Mouse (Mus musculus): ENCODE measurements around the gene Efnb2.
A peak's percentile ranks its signal among the peaks of the same experiment; 100 is the strongest.

The Efnb2 gene

GRCm38 (mm10) chr8:8661103-8661758 lies at the start of gene Efnb2:
Efnb2 (minus strand) TSS chr8:8661242.
- DNase-seq: peak; percentile 97 to 98

DNA sequence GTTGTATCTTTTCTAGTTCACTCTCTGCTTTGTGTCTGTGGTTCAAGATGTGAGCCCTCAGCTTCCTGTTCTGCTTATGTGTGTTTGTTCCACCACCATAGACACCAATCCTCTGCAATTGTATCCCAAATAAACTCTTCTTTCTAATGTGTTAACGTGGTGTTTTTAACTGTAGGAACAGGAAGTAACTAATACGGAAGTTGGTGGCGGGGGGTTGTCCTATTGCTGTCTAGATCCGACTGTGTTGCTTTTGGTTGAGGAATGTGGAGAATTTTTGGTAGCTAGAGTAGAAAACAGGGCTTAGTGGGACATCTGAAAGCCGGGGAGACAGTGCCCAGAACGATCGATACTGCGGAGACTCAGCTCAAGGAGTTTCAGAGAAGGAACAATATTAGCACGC lies 43.8 kb upstream of the Efnb2 start:
- DNase-seq: no peak

- DNase-seq: peak in 1 of 2 experiments; percentile 15
Measured at GRCm38 (mm10) chr8:8703668-8704067, 42.6 kb upstream of the Efnb2 start.

DNA sequence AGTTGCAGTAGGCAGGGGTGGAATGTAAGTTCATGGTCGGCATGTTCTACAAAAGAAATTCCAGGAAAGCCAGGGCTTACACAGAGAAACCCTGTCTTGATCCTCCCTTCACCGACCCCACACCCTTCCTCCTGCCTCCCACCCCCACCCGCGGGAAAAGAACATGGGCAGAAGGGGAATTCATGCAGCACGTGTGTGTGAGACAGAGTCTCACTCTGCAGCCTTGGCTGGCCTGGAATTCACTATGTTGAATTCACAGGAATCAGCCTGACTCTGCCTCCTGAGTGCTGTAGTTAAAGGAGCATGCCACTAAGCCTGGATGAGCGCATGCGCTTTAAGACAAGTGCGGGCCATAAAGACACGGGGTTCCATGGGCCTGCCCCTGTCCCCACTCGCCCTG lies 39.8 kb upstream of the Efnb2 start:
- DNase-seq: no peak

DNA sequence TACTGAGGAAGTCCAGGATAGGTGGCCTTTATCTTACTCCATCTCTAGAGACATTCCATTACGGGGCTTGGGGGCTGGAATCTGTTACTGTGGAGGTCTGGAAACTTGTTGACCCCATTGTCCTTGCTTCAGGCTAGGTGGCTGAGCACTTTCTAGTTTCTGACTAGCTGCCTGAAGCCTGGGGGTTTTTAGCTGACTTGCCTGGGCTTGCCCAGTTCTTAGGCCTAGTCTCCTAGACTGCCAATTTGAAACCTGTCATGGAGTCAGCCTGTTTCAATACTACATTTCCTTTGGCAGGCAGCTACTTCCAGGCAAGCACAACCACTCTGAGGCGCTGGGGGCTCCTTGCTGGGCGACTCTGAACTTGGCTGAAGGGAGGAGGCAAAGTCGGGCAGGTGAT lies 39.2 kb upstream of the Efnb2 start:
- DNase-seq: no peak

GRCm38 (mm10) chr8:8690146-8691092 lies 29.4 kb upstream of the Efnb2 start, which contains the start of gene Arglu1:
Arglu1 (minus strand) TSS chr8:8690521.
- DNase-seq: peak; percentile 99

DNA sequence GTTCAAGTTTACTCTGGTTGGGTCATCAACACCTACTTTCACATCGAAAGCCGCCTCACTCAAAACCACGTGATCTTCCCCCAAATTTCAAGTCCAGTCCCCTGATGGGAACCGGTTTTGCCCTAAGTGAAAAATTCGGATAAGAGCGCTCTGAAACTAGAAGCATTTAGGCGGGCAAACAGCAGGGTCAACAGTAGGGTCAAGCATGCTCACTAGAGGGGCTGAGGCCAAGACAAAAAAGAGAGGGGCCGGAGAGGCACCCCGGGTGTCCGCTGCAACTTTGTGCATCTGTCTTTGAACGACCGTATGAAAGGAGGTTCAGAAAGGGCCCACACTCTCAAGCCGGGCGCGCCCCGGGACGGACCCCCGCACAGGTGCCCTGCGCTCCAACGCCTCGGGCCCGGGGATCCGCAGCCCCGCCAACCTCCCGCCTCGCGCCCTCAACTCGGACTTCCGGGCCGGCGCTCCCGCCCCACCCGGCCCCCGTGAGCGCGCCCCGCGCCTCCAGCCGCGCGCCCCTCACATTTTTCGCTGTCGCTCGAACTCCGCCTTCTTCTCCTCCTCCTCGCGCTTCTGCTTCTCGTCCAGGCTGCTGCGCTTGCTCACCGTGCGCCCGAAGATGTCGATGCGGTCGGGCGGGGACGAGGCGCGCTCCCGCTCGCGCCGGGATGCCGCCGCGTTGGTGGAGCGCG lies 28.6 kb upstream of the Efnb2 start:
- DNase-seq: peak; percentile 75 to 84

DNA sequence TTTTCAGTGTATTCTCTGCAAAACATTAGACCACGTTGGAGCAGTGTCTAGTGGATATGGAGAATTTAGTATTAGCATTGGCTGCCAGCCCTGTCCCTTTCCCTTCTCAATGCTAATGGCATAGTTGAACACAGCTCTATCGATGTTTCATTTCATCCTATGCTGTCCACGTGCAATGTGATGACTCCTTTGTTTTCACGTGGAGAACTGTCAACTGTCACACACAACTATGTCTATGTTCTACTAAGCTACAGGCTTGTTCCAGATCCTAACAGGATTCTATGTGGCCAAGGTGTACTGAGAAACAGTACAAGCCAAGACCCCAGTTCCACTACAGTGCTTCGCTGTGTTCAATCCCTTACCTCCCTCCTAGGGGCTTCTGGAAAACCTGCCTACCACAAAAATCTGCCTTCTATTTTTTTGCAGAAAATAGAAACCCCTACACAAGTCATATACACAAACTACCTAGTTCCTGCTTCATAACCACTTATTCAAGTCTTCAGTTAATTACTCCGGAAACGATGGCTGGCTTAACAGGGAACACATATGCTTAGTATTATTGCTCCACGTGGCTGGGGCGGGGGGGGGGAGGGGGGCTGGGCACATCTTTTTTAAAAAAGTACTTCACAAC lies 27.9 kb upstream of the Efnb2 start:
- no peak for DNase-seq

DNA sequence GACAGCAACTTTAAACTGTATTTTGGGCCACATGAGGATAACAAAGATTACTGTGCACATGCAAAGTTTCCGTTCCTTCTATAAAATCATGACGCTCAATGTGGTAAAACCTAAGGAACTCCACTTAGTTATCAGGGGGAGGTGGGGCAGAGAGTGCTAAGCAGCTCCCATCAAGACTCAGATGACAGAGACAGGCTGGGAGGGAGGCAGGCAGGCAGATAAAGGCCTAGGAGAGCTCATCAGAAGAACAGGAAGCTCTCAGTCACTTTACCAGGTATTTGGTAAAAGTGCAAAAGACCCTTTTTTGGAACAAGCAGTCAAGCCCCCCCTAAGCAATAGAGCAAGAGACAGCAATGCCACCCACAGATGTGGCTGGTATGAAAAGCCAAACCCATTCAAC lies 24.5 kb upstream of the Efnb2 start:
- DNase-seq: no peak

GRCm38 (mm10) chr8:8682697-8683096 lies 21.7 kb upstream of the Efnb2 start:
- DNase-seq: no peak

GRCm38 (mm10) chr8:8678236-8678635 lies 17.2 kb upstream of the Efnb2 start:
- no peak for DNase-seq

DNA sequence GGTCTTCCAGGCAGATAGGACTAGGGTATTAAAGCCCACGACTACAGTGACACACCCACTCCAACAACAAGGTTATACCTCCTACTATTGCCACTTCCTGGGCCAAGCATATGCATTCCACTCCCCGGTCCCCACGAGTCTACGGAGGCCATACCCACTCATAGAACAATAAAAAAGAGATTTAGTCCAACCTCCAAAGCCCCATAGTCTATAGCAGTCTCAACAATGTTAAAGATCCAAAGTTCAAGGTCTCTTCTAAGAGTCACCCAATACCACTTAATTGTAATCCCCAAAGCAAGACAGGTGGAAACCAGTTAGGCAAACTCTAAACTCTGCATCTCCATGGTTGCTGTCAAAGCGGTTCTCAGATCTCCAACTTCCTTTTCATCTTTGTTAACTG lies 13.8 kb upstream of the Efnb2 start:
- no peak for DNase-seq

- DNase-seq: peak; percentile 96
Measured at GRCm38 (mm10) chr8:8661759-8662138, 707 bp upstream of the Efnb2 start.

- no peak for DNase-seq
Measured at GRCm38 (mm10) chr8:8660307-8661098, 539 bp downstream of the Efnb2 start.

- peak; percentile 59 to 73 for DNase-seq
Measured at GRCm38 (mm10) chr8:8659503-8660306, 1.3 kb downstream of the Efnb2 start.

DNA sequence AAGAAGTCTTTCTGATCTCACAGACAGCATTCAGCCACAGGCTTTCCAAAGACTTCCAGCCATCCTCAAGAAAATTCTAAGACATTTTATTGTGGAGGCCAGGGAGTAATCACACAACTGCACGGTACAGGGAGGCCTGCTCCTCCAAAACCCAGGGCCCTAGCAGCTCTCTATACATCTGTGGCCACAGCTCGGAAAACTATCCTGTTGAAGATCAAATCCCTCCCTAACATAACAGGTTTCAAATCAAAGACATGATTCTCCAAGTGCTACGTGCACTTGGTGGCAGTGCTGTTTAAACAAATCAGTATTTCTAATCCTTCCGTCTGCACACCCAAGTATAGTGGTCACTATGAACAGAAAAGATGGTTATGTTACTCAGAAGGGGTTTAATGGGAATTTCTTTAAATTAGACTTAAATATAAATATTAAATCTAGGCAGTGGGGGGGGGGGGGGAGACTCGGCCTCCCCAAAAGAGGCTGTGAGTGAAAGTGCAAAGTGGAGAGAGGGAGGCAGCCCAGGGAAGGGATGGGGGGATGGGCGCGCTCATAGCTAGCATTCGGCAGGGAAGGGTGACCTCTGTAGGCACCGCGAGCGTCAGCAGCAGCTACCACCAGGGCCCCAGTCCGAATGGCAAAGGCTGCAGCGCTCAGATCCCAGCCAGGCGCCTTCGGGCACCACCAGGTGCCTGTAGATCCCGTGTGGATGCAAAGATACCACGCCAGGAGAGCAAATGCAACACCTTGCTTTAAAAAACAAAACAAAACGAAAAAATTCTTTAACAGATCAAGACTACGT lies 2.4 kb downstream of the Efnb2 start:
- DNase-seq: peak; percentile 91 to 94

DNA sequence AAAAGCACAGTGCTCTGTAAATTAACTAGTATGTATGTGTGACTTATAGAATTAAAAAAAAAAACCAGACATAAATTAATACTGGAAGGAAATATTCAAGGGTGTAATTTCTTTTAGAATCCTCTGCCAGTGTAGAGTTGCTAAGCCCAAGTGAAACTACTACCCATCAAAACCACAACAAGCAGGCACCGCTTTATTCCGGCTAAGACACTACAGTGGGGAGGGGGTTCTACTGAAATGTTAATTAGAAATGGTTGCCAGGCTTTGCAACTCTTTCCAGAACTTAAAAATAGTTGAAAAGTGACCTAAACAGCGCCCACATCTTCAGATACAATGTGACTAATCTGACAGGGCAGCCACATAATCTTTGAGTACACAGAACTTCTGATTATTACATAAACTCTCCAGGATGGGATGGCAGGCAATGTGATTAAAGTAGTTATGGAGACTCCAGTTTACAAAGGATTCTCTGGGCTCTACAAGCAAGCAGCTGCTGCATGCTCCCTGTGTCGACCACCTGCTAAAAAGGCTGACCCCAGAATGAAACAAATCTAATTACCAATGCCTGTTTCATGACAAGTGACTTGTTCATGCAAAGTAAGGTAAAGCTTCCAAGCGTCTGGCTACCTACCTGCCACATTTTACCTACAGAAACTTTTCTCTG lies 3.2 kb downstream of the Efnb2 start:
- DNase-seq: no peak

DNA sequence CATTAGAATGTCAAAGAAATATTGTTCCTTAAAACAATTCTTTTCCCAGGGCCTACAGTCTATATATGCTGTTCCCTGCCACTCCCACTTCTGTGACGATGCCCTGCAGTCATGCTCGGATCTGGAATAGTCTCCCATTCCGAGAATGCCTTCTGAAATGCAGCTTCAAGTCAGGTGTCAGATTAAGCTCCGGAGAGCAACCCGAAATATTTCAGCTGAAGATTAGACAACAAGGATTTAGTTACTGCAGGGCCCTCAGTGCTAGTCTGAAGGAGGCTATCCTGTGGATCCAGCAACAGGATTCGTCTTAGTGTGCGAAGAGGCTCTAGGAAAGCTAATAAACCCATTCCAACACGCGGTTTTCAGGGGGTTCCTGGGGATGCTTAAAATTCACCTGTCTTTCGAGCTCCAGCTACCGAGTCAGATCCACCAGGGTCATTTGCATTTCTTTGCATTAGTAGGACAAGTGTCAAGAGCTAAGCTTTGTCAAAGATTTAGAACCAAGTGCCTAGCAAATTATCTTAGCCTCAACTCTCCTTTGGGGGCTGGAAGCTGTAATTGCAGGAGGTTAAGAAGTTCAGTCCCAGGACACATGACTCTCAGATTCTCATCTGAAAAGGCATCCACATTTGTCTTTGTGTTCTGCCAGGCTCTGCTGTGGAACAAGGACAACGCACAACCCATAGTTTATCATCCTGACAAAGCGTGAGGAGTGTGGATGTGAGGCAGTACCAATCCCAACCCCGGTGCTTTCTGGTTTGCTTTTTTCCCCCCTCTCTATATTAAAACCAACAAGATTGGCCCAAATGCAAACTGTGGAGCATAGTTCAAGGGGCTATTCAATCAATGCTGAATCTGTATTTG lies 4.2 kb downstream of the Efnb2 start:
- peak in 1 of 2 experiments; percentile 17 for DNase-seq

Data from kidney, postnatal 4 days (tissue).